Mouse (Mus musculus): ENCODE results near the gene Marveld2. TPM values are rescaled to one million over a fixed set of nuclear protein-coding genes. Genes with fewer than 3 reads are reported as not detected.
A peak's percentile ranks its signal among the peaks of the same experiment; 100 is the strongest.

Marveld2 gene
- polyA plus RNA-seq, 1 experiment from 2014 or later, result 11.3 TPM

GRCm38 (mm10) chr13:100650550-100651438, 34.0 kb upstream of the Marveld2 start, which contains the start of the genes Ak6 and Rad17:
TSS of gene Ak6 (plus strand) at chr13:100650979.
TSS of gene Rad17 (minus strand) at chr13:100651051.
- ATAC-seq (ENCODE audit: low FRiP score, low TSS enrichment) (peak; percentile 98), DNase-seq (ENCODE audit: low spot score) (peak; percentile 96)
- Histone ChIP-seq H3K27me3 (ENCODE audit: control insufficient read depth, insufficient read depth, low read length) (no peaks in the 10 kb centered on the region), H3K4me2 (replicated peaks; ENCODE audit: low read depth) (peak within 1 kb of the TSS; percentile 71), H3K36me3 (ENCODE audit: control insufficient read depth, insufficient read depth, low read length) (0 out of 2 replicates have a peak, but pooled peaks cover 3% of the 10 kb centered on the region), H3K27ac (replicated peaks) (peak within 1 kb of the TSS; percentile 96), H3K4me1 (replicated peaks; ENCODE audit: control insufficient read depth, insufficient read depth) (0 out of 2 replicates have a peak, but pooled peaks cover 3% of the 10 kb centered on the region), H3K9me3 (ENCODE audit: control insufficient read depth, low read length) (no peaks in the 10 kb centered on the region), H3K9ac (ENCODE audit: low read length) (peak within 1 kb of the TSS; percentile 85), H3K4me3 (ENCODE audit: low read depth, low read length) (peak within 1 kb of the TSS; percentile 90)
- TF ChIP-seq CTCF (IDR thresholded peaks at IDR 0.05; ENCODE audit: low read depth), result peak; percentile 44
- peak; percentile 96 for TF ChIP-seq EP300 (optimal IDR thresholded peaks at IDR 0.05)
- WGBS, result under 1% methylated on average over 64 of the region's 73 CpGs

DNA sequence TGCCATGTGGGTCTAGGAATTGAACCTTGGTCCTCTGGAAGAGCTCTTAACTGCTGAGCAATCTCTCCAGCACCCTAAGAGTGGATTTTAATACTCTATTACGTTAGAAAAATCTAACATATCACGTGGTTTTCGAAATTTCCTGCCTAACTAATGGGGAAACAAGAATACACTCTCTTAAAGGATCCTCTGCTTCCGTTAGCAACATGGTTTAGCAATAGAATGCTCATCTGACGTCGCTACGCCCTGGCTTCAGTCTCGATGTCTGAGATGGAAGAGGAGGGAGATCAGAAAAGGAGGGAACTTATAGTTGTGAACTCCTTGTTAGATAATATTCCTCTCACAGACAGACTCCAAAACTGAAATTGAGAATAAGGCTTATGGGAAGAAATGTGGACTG, 31.5 kb upstream of the Marveld2 start:
- Histone ChIP-seq H3K4me1 (replicated peaks; ENCODE audit: control insufficient read depth, insufficient read depth) (0 out of 2 replicates have a peak, but pooled peaks cover 3% of the 10 kb centered on the region), H3K4me3 (ENCODE audit: low read depth, low read length) (no peak overlapping the region), H3K9me3 (ENCODE audit: control insufficient read depth, low read length) (no peaks in the 10 kb centered on the region), H3K4me2 (replicated peaks; ENCODE audit: low read depth) (no peak overlapping the region), H3K36me3 (ENCODE audit: control insufficient read depth, insufficient read depth, low read length) (0 out of 2 replicates have a peak, but pooled peaks cover 9% of the 10 kb centered on the region), H3K27ac (replicated peaks) (no peak overlapping the region), H3K27me3 (ENCODE audit: control insufficient read depth, insufficient read depth, low read length) (no peaks in the 10 kb centered on the region), H3K9ac (ENCODE audit: low read length) (no peak overlapping the region)
- no peak for ATAC-seq (ENCODE audit: low FRiP score, low TSS enrichment)
- DNase-seq (ENCODE audit: low spot score), result no peak
- WGBS, result 94% methylated on average over 8 of the region's 8 CpGs
- TF ChIP-seq CTCF (IDR thresholded peaks at IDR 0.05; ENCODE audit: low read depth) (no peak), EP300 (optimal IDR thresholded peaks at IDR 0.05) (no peak)

- WGBS, result 85% methylated on average over 4 of the region's 4 CpGs
- H3K4me3 ChIP-seq (ENCODE audit: low read depth, low read length), result no peak overlapping the region
- DNase-seq (ENCODE audit: low spot score) (no peak), ATAC-seq (ENCODE audit: low FRiP score, low TSS enrichment) (no peak)
- TF ChIP-seq CTCF (IDR thresholded peaks at IDR 0.05; ENCODE audit: low read depth) (no peak), EP300 (optimal IDR thresholded peaks at IDR 0.05) (no peak)
- no peaks in the 10 kb centered on the region for H3K4me1 ChIP-seq (replicated peaks; ENCODE audit: control insufficient read depth, insufficient read depth)
- H3K27me3 ChIP-seq (ENCODE audit: control insufficient read depth, insufficient read depth, low read length), result no peaks in the 10 kb centered on the region
- H3K36me3 ChIP-seq (ENCODE audit: control insufficient read depth, insufficient read depth, low read length), result 0 out of 2 replicates have a peak, but pooled peaks cover 15% of the 10 kb centered on the region
- no peak overlapping the region for H3K9ac ChIP-seq (ENCODE audit: low read length)
- no peak overlapping the region for H3K27ac ChIP-seq (replicated peaks)
- H3K9me3 ChIP-seq (ENCODE audit: control insufficient read depth, low read length), result no peaks in the 10 kb centered on the region
- no peak overlapping the region for H3K4me2 ChIP-seq (replicated peaks; ENCODE audit: low read depth)
These were observed 25.9 kb upstream of the Marveld2 start for GRCm38 (mm10) chr13:100642471-100643209.

DNA sequence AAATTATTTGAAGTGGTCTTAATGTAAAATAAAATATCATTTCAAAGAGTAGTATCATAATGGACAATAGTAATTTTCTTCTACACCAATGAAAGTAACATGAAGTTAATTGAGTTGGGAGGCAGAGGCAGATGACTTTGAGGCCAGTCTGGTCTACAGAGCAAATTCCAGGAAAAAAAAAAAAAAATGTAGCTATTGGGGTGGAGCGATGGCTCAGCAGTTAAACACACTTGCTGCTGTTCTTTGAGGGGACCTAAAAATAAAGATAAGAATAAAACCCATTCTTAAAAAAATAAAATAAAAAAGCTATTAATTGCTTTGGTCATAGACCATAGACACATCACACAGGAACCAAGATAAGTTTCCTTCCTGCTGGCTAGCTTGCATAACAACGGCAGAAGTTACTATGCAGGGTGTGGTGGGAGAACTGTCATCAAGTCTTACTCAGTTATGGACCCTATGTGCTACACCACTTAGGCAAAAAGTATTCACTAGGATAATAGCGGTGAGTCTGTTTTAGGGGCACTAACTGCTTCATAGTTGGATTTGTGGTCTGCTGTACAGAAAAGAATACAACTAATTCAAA, 17.4 kb upstream of the Marveld2 start:
- H3K4me3 ChIP-seq (ENCODE audit: low read depth, low read length), result no peak overlapping the region
- H3K36me3 ChIP-seq (ENCODE audit: control insufficient read depth, insufficient read depth, low read length), result peaks cover 15% of the 10 kb centered on the region; the same call in 1 of the 2 replicates
- WGBS, result 93% methylated on average over 3 of the region's 3 CpGs

DNA sequence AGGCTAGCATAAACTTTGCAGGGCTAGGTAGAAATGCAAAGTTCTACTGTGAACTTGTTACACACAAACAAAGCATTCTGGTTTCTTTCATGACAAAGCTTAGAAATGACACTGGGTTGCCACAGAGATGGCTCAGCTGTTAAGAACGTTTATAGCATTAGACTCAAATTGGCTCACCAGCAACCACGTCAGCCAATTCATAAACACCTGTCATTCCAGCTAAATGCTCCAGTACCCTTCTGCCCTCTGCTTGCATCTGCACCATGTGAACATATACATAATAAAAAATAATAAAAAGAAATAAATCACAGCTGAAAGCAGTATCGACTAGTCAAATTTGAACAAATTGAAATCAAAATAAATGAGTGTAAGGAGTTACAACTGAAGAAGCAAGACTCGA, 5.5 kb upstream of the Marveld2 start:
- H3K4me1 ChIP-seq (replicated peaks; ENCODE audit: control insufficient read depth, insufficient read depth), result no peaks in the 10 kb centered on the region
- no peaks in the 10 kb centered on the region for H3K9me3 ChIP-seq (ENCODE audit: control insufficient read depth, low read length)
- no peak overlapping the region for H3K4me2 ChIP-seq (replicated peaks; ENCODE audit: low read depth)
- peaks cover 7% of the 10 kb centered on the region for H3K36me3 ChIP-seq (ENCODE audit: control insufficient read depth, insufficient read depth, low read length)
- H3K27me3 ChIP-seq (ENCODE audit: control insufficient read depth, insufficient read depth, low read length), result no peaks in the 10 kb centered on the region
- WGBS, result 66% methylated on average over 4 of the region's 4 CpGs
- no peak for DNase-seq (ENCODE audit: low spot score)
- H3K27ac ChIP-seq (replicated peaks), result no peak overlapping the region
- no peak for TF ChIP-seq EP300 (optimal IDR thresholded peaks at IDR 0.05)
- no peak for TF ChIP-seq CTCF (IDR thresholded peaks at IDR 0.05; ENCODE audit: low read depth)
- no peak overlapping the region for H3K4me3 ChIP-seq (ENCODE audit: low read depth, low read length)
- no peak for ATAC-seq (ENCODE audit: low FRiP score, low TSS enrichment)
- no peak overlapping the region for H3K9ac ChIP-seq (ENCODE audit: low read length)

More for the DNA sequence above, 17.4 kb upstream of the Marveld2 start:
- Histone ChIP-seq H3K4me1 (replicated peaks; ENCODE audit: control insufficient read depth, insufficient read depth) (no peaks in the 10 kb centered on the region), H3K27ac (replicated peaks) (no peak overlapping the region), H3K4me2 (replicated peaks; ENCODE audit: low read depth) (no peak overlapping the region), H3K9me3 (ENCODE audit: control insufficient read depth, low read length) (no peaks in the 10 kb centered on the region), H3K27me3 (ENCODE audit: control insufficient read depth, insufficient read depth, low read length) (no peaks in the 10 kb centered on the region), H3K9ac (ENCODE audit: low read length) (no peak overlapping the region)
- TF ChIP-seq EP300 (optimal IDR thresholded peaks at IDR 0.05), result no peak
- TF ChIP-seq CTCF (IDR thresholded peaks at IDR 0.05; ENCODE audit: low read depth), result no peak
- ATAC-seq (ENCODE audit: low FRiP score, low TSS enrichment), result no peak
- no peak for DNase-seq (ENCODE audit: low spot score)

Measured in stomach, postnatal 0 days (tissue).